Mouse (Mus musculus): ENCODE data around the gene Ccnd2.

DNA sequence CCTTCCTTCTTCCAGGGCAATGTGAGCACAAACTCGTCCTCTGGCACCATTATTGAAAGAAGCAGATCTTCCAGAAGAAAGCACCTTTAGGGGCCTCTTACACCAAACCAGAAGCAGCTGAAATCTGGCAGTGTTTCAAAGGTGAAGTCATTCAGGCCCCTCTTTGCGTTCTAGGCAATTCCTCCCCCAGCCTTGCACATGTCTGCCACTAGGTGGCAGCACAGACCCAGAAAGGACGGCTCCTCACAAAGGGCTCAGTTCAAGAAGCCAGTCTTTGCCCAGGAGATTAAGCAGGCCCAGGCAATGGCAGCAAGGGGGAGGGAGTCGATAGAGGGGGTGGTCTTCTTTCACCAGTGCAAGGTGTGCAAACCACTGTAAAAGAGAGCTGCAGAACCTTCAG is 4.3 kb downstream of the Ccnd2 start:
- TF ChIP-seq CTCF (IDR thresholded peaks at IDR 0.05; ENCODE audit: extremely low read depth, insufficient read depth, low read length) (peak; percentile 93), POLR2A (IDR thresholded peaks at IDR 0.05; ENCODE audit: extremely low read depth, insufficient read depth, low read length) (no peak)

Data from cortical plate, adult 2 months (tissue).